Mouse (Mus musculus) adrenal gland, postnatal 25 days (tissue): ENCODE measurements around the gene Mcoln2. TPM values are rescaled to one million over a fixed set of nuclear protein-coding genes. Genes with fewer than 3 reads are reported as not detected.
A peak's percentile ranks its signal among the peaks of the same experiment; 100 is the strongest.

Source experiments
- DNase-seq: peaks from one replicate; pipeline ENCODE4 v3.0.0; 2021; ENCODE audit warnings: mixed read lengths
- long read RNA-seq: library from polyadenylated mRNA; stranded (forward); transcript quantifications from one replicate; pipeline ENCODE4 v2.0.0, GENCODE M21; 2021
- total RNA-seq: library from RNA; stranded (reverse); gene quantifications from 2 replicates; pipeline ENCODE4 v1.2.3, GENCODE M21; 2021

Mcoln2 gene
- total RNA-seq, result not detected in 2 replicates
- long read RNA-seq, result 0 reads

DNA sequence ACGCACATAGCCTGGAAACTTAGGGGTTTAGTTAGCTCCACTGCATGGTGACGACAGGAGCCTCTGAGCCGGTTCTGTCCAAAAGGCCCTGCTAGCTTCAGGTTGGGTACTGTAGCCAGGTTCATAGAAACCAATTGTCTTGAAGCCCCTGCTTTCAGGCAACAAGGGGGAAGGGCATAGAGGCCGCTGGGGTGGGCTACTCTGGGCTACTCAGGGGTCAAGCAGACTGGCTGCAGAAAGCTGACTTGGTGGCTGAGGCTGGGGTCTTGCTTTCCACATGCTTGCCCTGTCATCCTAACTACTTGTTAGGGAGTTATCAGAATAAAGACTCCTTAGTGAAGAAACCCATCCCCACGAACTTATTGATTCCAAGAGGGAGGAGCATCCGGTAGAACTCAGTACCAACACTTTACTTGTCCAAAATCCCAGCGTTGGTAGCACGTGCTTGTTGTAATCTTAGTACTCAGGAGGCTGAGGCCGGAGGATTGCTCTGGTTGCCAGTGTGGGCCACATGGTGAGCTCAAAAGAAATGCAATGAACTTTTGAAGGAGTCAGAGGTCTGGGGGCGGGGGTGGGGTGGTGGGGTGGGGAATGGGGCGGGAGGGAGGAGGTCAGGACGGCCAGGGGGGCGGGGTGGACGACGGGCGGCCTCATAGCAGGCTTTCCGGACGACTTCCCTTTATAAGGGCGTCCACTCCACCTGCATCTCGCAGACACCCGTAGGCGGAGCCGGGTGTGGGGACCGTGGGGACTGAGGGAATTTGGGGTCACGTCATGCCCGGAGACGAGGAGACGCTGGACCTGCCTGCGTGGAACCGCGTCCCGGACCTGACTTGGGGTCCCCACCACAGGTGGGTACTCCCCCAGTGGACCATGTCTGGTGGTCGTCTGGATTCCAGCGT lies at the start of gene Mcoln2:
TSS of gene Mcoln2 (plus strand) at position 678 of the 902 bp plus-strand sequence.
- peak; percentile 8 for DNase-seq

DNA sequence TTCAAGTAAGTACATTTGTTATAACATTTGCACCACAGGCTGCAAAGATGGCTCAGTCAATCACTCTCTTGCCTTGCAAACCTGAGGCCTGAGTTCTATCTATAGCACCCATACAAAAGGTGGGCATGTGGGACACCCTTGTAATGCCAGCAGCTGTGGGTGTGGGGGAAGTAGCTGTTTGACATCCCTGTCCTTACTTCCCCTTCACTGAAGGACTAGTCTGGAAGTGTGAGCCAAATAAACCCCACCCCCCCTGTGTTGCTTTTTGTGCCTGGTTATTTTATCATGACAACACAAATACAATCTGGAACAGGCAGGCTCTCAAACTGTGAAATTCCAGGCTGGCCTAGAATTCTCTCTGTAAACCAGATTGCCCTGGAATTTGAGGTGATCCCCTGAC lies 49.7 kb upstream of the Mcoln2 start:
- no peak for DNase-seq

DNA sequence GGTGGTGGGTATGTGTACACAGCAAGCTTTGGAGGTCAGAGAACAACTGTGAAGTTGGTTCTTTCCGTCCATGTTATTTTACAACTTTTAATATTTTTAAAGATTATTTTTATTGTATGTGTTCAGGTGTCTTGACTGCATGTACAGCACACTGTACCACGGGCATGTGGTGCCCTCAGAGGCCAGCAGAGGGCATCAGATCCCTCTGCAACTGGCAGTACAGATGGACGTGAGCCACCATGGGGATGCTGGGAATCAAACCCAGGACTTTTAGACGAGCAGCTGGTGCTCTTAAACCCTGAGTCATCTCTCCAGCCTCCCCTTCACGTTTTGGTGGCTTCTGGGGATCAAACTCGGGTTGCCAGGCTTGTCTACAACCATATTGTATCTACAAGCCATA lies 47.6 kb upstream of the Mcoln2 start:
- DNase-seq, result peak; percentile 14

DNA sequence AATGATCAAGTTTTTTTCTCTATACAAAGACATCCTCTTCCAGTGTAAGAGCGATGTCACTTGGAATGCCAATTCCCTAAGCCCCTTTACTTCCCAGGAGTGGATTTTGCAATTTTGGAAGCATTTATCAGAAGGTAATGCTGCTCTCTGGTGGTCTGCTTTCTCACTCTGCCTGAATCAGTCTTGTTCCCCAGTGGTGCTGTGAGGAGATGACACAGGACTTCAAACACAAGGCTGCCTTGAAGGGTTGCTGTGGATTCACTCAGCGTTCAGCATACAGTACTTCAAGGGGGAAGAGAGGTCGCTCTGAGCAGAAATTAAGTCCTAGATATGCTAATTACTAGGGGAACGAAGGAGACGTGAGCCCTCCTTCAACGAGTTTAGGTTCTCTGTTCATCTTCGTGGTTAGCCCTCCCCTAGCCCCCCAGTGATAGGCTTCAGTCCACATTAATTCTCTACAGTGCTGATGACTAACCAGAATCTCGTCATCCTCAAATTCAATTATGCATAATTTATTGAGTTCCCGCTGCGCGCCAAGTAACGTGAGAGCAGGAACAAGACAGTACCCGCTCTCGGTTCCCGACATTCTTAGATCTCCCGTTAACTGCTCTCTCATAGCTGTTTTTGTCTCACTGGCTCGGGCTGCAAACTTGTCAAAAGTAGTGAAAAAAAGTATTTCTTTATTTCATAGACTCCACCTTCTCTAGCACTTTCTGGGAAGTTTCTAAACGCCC lies 42.4 kb upstream of the Mcoln2 start:
- DNase-seq, result peak; percentile 18

DNA sequence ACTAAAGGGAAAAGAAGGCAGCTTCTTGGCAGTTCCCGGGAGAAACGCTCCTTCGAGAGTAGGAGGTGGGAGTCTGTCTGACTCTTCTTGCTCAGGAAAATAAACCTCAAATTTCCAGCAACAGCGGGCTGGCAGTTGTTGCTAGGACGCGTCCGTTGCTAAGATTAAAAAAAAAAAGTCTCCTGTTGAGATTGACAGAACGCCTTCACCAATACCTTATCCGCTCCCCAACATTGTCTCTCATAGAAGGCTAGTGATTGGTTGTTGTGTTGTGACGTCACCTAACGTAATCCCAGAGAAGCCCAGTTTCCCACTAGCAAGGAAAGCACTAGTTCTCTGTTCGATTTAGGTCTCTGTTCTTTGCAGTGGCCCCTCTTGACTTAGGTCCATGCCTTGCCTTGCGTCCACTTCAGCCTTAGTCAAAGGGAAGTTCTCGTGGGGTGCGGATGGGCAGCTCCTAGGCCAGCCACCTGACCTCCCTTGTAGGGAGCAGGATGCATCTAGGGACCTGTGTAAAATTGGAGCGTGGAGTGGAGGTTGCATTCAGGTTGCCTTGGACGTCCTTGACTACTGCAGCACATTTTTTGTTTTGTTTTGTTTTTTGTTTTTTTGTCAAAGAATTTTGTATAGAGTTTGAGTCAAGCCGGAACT lies 41.6 kb upstream of the Mcoln2 start, which contains the start of gene Wdr63:
TSS of gene Wdr63 (minus strand) at position 210 of the 651 bp plus-strand sequence.
- DNase-seq, result peak; percentile 7

DNA sequence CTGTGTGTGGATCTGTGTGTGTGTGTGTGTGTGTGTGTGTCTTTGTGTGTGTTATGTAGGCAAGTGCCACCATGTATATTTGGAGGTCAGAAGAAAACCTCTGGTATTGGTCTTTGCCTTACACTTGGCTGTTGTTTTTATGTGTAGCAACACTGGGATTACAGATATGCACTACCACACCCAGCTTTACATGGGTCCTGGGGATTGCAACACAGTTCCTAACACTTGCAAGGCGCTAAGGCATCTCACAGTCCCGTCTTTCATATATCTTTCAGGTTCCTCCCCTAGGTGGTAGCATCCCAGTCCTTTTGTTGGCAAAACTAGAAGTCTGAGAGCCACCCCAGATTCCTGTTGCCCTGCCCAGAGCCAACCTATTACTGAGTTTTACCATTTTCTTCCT lies 40.7 kb upstream of the Mcoln2 start:
- DNase-seq, result no peak

DNA sequence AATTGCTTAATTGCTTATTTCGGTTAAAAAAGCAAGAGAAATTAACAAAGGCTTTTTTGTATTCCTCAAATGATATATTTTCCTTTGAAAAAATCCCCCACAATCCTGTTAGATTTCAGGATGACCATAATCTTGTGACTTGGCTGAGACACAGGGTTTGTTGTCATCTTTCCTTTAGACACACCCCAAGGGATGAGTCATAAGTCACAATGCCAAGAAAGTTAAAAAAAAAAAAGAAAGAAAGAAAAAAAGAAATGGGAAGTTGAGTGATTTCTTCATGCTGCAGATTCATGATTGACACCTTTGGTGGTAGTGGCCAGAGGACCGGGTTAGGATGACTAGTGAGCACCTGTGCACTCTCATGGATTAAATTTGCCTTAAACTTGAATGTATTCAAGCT lies 39.3 kb upstream of the Mcoln2 start:
- no peak for DNase-seq

DNA sequence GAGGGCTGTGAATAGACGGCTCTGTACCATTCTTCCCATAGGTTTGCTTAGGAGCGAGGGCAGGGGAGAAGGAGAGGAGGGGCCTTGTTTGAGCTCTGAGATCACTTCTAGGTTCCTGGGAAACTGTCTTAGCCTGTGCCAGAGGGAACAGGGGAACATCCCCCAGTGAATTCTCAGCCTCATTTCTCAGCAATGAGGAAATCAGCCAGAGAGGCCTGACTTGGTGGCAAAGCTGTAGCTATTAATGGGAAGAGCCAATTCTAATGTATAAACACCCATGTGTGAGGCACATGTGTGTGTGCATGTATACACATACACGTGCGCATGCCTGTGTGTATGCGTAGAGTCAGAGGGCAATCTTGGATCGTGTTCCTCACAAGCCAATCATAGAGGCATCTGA lies 38.7 kb upstream of the Mcoln2 start:
- DNase-seq, result no peak

DNA sequence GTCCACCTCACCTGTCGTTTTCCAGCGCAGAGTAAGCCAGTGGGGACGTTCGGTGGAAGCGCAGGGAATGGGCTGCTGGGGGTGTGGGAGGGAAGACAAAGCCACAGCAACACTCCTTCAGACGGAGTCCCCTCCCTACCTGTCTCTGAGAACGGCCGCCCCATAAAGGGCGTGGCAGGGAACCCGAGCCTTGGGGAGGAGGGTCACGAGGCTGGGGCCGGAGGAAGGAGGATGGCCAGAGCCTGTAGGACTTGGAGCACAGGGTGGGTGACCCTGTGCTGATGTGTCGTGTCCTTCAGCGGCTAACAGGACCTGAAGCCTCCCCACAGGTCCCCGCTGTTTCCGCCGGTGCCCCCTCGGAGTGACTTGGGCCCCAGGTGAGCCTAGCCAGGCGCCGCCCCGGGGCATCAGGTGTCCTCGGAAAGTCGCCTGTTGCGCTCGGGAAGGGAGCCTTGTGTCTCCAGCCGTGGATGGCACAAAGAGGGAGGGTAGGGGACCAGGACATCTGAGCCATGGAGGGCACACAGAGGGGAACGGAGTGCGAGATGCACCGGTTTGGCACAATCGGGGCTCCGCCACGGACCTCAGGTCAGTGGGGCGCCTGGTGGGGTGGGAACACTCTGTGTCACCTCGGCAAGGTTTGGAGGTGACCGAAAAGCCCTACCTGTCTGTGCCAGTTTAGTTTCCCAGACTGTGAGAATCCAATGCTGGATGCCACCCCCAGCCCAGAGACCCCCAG lies 32.2 kb upstream of the Mcoln2 start, which contains the start of gene Mcoln3:
TSS of gene Mcoln3 (plus strand) at position 193 of the 739 bp plus-strand sequence.
- DNase-seq, result no peak

DNA sequence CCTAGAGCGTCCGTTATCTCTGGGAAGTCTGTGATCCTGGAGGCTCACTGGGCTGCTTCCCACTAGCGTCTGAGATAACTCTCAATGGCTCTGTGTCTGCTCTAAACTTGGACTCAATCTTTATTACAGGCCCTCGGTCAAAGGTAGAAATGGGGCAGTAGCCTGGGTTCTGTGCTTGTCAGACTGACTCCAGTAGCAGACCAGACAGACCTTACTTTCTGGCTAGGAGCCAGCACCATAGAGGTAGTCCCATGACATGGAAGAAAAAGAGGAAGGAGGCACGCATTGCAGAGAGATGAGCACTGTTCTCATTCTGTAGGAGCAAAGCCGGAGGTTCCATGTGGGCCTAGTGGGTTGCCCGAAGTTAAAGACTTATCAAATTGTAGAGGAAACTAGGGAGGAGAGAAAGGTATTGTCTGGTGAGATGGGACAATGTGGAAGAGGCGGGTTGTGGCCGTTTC lies 31.6 kb upstream of the Mcoln2 start:
- DNase-seq, result no peak

DNA sequence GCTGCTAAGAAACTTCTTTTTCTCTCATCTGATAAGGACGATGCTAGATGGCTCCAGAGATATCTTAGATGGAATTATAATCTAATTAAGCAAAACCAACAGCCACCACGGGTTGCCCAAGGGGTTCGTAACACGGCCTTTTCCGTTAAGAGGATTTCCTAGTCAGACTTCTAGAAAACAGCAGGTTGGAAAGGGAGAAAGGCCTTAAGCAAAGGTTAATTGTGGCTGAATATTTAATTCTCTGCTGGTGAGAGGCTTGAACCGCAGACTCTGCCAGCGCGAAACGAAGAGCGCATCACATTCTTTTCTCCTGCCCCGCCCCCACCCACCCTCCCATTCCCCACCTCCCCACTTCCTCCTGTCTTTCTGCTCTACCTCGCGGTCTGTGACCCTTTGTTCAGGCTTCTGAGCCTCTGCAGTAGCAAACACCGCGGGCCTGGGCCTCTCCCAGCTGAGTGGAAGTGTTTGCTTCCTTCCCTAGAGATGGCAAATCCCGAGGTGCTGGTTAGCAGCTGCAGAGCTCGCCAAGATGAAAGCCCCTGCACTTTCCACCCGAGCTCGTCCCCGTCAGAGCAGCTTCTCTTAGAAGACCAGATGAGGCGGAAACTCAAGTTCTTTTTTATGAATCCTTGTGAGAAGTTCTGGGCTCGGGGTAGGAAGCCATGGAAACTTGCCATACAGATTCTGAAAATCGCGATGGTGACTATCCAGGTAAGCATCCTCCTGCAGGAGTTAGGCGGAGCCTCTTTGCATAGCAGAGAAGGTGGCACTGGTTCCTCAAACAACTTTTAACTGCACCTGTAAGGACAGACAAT lies 28.1 kb upstream of the Mcoln2 start:
- no peak for DNase-seq

DNA sequence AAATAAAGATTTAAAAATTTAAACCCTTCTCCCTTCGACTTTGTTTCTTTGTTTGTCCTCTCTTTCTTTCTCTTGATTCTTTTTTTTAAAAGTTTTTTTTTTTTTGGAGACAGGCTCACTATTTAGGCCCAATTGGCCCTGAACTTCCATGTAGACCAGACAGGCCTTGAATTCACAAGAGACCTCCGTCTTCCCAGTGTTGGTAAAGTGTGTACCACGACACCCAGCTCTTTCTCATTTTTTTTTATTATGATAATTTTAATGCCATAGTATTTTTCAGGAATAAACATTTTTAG lies 27.6 kb upstream of the Mcoln2 start:
- no peak for DNase-seq

DNA sequence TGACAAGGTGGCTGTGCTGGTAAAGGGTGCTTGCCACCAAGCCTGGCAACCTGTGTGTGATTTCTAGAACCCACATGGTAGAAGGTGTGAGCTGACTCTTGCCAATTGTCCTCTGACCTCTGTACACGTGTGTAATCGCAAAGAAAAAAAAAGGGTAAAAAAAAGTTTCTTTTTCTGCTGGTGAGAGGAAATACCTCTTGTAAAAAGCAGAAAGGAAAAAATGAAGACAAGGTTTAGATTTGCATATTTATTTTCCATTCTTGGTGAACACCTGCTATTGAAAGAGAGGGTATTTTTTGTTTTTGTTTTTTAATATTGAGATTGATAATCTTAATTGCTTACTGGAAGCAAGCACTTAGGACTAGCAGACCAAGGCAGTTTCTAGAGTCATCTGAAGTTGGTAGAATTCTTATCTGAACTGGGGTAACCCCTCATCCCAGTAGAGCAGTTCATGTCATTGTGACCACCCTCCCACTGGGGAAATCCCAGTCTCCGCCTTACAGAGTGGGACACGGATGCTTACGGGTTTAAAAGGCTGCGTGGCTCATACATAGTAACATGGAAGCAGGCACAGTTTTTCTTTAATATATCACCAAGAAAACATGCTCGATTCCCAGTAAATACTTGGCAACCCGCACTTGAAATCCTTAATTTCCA lies 26.7 kb upstream of the Mcoln2 start:
- DNase-seq, result no peak

DNA sequence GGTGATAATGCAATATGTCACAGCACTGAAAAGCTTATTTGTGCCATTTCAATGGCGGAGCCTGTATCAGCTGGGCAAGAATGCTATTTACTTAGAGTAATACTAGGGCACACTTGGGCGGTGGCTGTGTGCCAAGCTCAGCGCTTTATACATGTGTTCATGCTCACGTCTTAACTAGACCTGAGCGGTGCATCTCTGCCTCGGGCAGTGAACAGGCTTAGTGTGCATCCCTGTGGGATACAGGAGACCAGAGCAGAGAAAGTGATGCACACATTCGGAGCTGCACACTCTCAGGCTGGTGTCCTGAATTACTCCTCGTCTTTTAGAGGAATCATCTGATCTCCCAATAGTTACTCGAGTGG lies 26.2 kb upstream of the Mcoln2 start:
- no peak for DNase-seq

DNA sequence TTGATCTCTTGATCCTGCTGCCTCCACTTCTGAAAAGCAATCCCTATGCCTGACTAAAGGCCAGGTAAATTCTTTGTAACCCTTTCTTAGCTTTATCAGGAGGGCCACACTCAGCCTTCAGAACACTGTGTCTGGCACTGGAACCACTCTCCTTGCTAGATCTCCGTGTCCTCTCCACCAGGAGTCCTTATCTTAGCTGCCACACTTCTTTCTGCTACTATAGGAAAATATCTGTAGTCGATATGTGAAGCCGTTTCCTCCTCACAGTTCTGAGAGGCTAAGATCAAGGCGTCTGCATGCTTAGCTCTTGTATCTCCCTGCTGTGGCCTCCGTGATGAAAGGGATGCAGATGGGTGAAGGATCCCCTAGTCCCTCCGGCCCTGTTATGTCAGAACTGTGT lies 22.4 kb upstream of the Mcoln2 start:
- DNase-seq, result no peak

DNA sequence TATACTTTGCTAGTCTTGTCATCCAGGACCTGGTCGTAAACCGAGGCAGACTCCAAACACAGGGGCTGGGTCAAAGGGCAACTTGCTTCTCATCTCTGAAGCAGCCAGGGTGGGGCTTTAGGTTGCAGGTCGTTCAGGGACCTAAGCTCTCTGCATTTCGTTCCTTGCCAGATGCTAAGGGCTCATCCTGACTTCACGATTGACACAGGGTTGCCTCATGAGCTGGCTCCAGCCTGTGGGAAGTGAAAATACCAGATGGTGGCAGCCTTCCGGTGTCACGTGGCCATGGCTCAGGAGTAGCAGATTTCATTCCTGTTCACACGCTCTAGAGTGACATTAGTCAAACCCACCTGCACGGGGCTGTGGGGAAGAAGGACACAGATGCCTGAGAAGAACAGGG lies 14.8 kb upstream of the Mcoln2 start:
- no peak for DNase-seq

DNA sequence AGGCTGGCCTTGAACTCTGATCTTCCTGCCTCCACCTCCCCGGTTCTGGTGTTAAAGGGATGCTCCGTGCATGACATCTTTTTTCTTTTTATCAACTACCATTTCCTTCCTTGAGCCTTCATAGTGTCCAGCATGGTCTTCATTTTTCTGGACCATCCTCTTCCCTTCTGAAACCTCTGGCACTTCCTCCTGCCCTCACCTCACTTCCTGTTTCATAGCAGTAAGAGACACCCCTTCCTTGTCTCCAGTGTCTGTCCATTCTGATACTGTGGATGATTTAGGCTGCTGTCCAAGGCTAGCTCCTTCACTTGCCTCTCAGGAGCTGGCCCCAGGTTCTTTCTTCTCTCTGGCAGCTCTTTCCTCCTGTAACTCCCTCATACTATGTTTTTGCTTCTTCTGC lies 14.2 kb upstream of the Mcoln2 start:
- DNase-seq, result no peak

DNA sequence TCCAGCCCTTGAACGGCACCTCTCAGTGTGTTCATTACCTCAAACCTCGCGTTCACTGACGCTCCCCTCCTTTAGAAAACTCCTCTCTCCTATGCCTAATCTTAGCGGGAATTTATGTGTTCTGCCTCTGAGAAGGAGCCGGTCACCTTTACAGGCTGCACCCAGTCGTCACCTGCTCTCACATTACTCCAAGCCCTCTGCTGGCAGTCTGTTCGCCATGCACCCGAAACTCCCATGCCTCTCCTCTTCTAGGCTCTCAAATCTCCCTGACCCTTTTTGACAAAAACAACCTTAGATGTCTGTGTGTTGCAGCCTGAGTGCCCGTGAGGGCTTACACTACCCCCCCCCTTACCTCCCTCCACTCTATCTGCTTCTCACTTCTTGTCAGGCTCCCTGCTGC lies 13.2 kb upstream of the Mcoln2 start:
- DNase-seq, result no peak

DNA sequence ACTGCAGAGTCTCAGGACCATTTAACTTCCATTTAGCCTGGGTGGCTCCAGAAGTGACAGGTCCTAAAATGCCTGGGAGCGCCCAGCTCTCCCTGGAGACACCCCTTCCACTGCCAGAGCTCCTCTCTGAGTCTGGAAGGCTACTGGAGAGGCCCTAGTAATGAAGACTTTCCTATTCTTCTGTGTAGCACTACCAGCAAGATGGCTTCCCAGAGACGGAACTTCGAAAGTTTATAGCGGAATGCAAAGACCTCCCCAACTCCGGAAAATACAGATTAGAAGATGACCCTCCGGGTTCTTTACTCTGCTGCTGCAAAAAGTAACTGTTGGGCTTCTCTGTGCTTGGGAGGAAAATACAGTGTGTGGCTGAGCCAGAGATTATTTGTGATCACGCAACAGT lies 9.4 kb upstream of the Mcoln2 start:
- no peak for DNase-seq

DNA sequence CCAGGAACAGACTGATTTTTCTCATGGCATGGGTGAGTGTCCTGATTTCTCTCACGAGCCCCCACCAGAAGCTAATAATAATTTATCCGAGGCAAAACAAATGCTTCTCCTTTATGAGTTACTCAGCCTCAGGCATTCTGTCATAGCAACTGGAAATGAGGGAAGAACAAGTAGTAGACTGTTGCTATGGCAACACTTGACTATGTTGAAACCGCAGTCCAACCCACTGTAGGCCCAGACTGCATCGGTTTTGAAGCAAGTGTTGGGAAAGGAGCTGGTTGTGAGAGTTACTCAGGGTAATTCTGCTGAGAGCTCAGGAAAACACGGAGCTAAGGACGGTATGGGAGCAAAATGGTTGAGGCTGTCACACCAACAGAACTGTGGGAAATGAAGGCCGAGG lies 7.1 kb upstream of the Mcoln2 start:
- DNase-seq, result no peak

DNA sequence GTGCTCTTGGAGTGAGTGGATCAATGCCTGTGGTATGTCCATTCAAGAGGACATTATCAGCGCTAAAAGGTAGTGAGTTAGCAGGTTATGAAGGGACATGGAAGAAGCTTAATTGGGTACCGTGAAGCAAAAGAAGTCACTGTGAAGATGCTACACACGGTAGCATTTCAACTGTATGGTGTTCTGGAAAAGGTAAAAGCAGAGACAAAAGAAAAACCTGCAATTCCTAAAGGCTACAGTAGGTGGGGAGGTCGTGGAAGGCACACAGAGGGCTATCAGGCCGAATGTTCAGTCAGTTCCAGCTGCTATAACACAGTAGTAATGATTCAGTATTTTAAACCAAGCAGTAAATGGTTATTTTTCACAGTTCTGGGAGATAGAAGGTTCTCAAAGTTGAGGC lies 4.1 kb upstream of the Mcoln2 start:
- DNase-seq, result no peak
